Mouse (Mus musculus): ENCODE measurements around the gene Adgrf4. TPM values are rescaled to one million over a fixed set of nuclear protein-coding genes. Genes with fewer than 3 reads are reported as not detected.

Adgrf4 gene
- total RNA-seq (2015) (not detected in 2 replicates), total RNA-seq (2017) (not detected in 2 replicates)

DNA sequence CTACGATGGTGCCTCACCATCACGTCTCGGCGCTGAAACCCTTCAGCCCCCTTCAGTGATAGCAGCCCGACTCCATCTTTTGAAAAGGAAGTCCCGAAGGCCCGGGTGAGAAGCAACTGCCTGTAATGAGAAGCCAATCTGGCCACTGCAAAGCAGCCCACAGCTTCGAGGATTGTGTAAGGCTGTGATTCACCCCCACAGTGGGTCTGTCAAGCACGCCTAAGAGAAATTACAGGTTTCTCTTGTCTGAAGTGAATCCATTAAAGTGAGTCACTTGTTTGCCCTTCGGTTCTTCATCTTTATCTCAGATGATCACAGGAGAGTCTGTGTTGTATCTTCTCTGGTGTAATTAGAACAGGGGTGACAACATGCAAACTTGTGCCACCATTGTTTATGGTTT lies at the start of gene Adgrf4:
Adgrf4 (minus strand) TSS at position 149 of the 400 bp plus-strand sequence.
- ATAC-seq (ENCODE audit: poor library complexity, severe bottlenecking): no peak

- no peak for ATAC-seq (ENCODE audit: poor library complexity, severe bottlenecking)
Measured at GRCm38 (mm10) chr17:42741801-42742217, 49.7 kb upstream of the Adgrf4 start, which contains the start of gene Adgrf2. Gene Adgrf2 (minus strand): TSS chr17:42742179.

GRCm38 (mm10) chr17:42738794-42739193 lies 46.7 kb upstream of the Adgrf4 start:
- no peak for ATAC-seq (ENCODE audit: poor library complexity, severe bottlenecking)

- ATAC-seq (ENCODE audit: poor library complexity, severe bottlenecking): no peak
Measured at GRCm38 (mm10) chr17:42717161-42717560, 25.1 kb upstream of the Adgrf4 start.

- no peak for ATAC-seq (ENCODE audit: poor library complexity, severe bottlenecking)
Measured at GRCm38 (mm10) chr17:42714991-42715390, 22.9 kb upstream of the Adgrf4 start.

GRCm38 (mm10) chr17:42710717-42711116 lies 18.6 kb upstream of the Adgrf4 start:
- ATAC-seq (ENCODE audit: poor library complexity, severe bottlenecking): no peak

DNA sequence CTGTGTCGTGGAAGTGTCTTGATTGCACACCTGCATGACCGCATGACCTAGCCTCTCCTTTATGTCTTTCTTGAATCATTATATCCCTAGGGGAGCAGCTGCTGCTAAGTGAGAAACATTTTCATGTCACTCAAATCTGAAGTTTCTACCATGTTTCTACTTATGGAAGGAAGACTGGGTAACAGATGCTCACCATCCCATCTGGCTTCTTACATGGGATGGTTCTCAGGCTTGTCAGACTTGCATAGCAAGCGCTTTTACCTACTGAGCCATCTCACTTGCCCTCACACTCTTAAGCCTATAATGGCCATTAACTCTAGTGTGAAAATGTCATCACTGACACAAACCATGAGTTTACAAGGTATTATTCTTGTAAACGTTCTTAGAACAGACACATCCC lies 13.5 kb upstream of the Adgrf4 start:
- no peak for ATAC-seq (ENCODE audit: poor library complexity, severe bottlenecking)

GRCm38 (mm10) chr17:42702198-42702597 lies 10.1 kb upstream of the Adgrf4 start:
- ATAC-seq (ENCODE audit: poor library complexity, severe bottlenecking): no peak

DNA sequence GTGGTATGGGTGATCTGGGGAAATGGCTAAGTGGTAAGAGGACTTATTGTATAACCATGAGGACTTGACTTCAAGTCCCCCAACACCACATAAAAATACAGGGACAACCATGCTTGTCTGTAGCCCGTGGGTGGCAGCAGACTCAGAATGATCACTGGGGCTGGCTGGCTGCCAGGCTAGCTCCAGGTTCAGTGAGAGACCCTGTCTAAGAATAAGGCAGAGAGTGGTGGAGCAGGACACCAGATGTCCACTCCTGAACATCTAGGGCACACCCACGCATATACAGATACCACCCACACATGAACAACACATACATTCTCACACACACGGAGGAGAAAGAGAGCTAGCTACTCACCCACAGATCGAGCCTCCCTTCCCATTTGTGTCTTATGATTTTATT lies 2.6 kb upstream of the Adgrf4 start:
- no peak for ATAC-seq (ENCODE audit: poor library complexity, severe bottlenecking)

GRCm38 (mm10) chr17:42690531-42690930 lies 1.6 kb downstream of the Adgrf4 start:
- no peak for ATAC-seq (ENCODE audit: poor library complexity, severe bottlenecking)

GRCm38 (mm10) chr17:42658634-42659422 lies 33.3 kb downstream of the Adgrf4 start:
- no peak for ATAC-seq (ENCODE audit: poor library complexity, severe bottlenecking)

DNA sequence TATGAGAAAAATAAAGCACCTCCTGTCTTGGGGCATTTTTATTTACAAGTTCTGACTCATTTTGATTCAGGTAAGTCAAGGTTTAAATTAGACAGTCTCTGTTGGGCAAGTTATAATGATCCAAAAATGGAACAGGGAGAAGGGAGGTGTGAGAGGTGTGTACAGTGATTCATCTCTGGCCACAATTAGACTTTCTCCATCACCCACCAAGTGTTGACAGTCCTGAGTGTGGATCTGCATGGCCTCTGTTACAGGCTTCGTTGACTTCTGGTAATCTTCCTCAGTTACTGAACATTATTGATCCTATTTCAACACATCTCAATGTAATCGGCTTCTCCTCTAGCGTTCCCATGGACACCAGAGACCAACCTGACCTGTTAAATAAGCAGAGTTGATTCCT lies 48.7 kb downstream of the Adgrf4 start:
- no peak for ATAC-seq (ENCODE audit: poor library complexity, severe bottlenecking)

- no peak for ATAC-seq (ENCODE audit: poor library complexity, severe bottlenecking)
Measured at GRCm38 (mm10) chr17:42630206-42630605, 61.9 kb downstream of the Adgrf4 start.

DNA sequence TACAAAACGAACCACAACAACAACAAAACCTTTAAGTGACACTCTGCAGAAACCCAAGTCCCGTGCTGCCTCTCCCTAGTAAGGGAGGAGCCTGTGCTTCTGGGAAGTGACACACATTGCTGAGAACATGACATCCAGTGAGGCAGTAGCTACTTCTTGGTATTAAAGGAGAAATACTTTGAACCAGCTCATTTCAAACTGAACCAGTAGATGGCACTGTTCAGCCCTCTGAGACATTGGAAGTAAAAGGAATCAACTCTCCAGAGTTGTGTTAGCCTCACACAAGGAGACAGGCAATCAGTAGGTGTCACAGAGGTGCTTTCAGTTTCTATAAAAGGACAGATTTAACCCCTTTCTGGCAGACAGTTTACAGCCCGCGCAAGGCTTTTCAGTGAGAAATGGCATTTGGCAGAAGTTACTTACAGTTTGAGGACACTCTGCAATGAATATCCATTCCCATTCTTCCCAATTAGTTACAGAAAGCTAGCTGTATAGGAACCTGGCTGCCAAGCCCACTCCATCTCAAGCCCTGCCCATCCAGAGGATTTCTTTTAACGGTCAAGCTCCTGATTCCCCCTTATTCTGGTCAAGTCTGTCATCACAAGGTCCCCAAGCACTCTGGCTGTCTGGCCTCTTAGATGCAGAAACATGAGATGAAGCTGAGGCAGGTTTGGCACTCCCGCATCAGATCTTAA lies 78.9 kb downstream of the Adgrf4 start:
- no peak for ATAC-seq (ENCODE audit: poor library complexity, severe bottlenecking)

DNA sequence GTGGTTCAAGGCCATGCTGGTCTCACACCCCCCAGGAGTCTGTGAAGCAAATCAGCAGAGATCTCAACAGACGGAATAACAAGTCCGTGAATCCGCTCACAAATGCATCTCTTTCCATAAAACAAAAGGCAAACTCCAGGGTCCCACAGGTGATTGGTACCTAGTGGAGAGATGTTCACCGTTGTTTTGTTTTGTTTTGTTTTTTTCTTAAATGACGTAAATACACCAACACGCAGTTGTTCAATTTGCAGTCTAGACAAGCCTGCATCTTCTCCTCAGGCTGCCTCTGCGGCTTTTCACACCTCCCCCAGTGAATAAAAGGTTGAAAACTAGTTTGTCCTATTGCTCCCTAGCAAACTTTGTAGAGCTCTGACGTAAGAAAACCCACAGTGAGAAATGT lies 80.8 kb downstream of the Adgrf4 start, which contains the start of gene Opn5:
Opn5 (minus strand) TSS at position 101 of the 400 bp plus-strand sequence.
- ATAC-seq (ENCODE audit: poor library complexity, severe bottlenecking): no peak

DNA sequence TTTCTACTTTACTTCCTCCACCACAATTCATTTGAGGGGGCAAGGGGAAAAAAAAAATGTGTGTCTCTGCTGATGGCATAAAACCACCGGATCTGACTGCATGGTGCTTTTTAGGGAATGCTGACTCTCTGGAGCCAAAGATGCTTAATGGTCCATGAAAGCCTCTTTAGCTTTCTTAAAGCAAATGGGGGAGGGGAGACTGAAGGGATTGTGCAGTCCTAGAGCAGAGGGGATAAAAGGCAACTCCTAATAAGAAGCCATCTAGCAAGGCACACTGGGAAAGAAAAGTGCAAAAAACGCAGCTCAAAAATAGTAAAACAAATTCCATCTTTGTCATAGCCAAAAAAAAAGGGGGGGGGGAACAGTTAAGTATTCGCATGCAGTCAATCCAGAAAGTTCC lies 83.8 kb downstream of the Adgrf4 start:
- ATAC-seq (ENCODE audit: poor library complexity, severe bottlenecking): no peak

Other genes starting within 250 kb of the Adgrf4 start
- not detected in 2 replicates for gene Opn5, start 80.9 kb downstream of the Adgrf4 start, total RNA-seq (2015)
- not detected in 2 replicates for gene Opn5, start 80.9 kb downstream of the Adgrf4 start, total RNA-seq (2017)
- gene Adgrf2, start 49.9 kb upstream of the Adgrf4 start, total RNA-seq (2015): 0.09 TPM in 1 of 2 replicates, not detected in the other
- not detected in 2 replicates for gene Adgrf2, start 49.9 kb upstream of the Adgrf4 start, total RNA-seq (2017)
- gene Cd2ap, start 184.4 kb upstream of the Adgrf4 start, total RNA-seq (2015): 73.4 and 85.7 TPM in 2 replicates
- 52.6 and 54.3 TPM in 2 replicates for gene Cd2ap, start 184.4 kb upstream of the Adgrf4 start, total RNA-seq (2017)